Mouse (Mus musculus) urinary bladder, postnatal 10 days (tissue): ENCODE data around the gene Metrn.

Source experiments
- DNase-seq: peaks from one replicate; pipeline ENCODE4 v3.0.0; 2022; ENCODE audit warnings: low spot score

Metrn gene

GRCm38 (mm10) chr17:25765886-25766285 is 31.1 kb downstream of the Metrn start:
- DNase-seq, result no peak

- DNase-seq, result no peak
These were observed 34.3 kb downstream of the Metrn start for GRCm38 (mm10) chr17:25762591-25762990.

GRCm38 (mm10) chr17:25761561-25761970 is 35.4 kb downstream of the Metrn start:
- DNase-seq, result no peak

DNA sequence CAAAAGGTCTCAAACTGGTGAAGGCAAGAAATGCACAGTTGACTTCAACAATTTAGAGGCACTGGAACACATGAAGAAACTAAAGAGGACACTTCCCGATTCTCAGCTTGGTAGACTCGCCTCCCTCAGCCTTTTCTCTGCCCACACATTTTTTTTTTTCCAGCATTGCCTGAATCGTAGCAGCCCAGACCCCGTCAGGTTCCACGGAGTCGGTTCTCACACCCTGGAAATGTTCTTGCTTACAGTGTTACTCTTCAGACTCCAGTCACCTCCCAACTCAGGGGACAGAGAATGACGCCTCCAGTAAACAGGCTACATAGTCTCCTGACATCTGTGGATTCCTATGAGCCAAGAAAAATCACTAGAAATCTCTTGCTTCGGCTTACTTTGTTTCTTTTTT is 36.8 kb downstream of the Metrn start:
- no peak for DNase-seq

DNA sequence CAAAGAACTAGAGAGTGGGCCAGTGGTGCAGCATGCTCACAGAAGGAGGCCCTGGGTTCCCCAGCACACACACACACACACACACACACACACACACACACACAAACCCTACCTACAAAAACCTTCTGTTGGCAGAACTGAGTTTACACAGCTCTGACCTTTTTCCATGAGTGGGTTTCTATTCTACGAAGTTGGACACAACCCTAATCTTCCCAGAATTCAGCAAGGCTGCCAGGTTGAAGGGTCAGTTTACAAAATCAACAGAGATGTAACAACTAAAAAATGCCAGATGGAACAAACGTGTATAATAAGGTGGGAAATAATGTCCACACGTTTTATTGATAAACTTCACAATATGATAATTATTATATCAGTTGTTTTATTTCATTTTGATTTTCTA is 39.2 kb downstream of the Metrn start:
- no peak for DNase-seq

- DNase-seq, result no peak
These were observed 40.3 kb downstream of the Metrn start for GRCm38 (mm10) chr17:25756378-25757242.

GRCm38 (mm10) chr17:25755627-25756377 is 41.1 kb downstream of the Metrn start:
- DNase-seq, result no peak

DNA sequence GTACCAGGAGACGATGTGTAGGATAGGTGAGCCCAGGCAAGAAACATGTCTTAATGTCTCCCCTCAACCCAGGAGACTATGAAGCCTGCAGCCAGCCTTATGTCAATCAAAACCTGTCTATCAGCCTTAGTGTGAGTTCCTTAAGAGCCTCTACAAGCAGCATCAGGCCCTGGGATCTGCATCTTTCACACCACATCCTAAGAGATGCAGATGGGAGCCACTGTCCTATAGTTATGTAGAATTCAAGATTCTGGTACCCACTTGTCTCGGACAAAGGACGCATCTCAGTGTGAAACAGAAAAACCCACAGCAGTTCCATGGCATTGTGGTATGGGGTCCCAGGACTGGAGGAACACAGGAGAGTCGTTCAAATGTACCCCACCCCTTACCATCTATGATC is 41.9 kb downstream of the Metrn start:
- no peak for DNase-seq

GRCm38 (mm10) chr17:25754241-25754640 is 42.7 kb downstream of the Metrn start, which contains the start of gene Msln:
Gene Msln, minus strand, starts transcription at chr17:25754378.
- no peak for DNase-seq

GRCm38 (mm10) chr17:25751446-25751845 is 45.5 kb downstream of the Metrn start:
- DNase-seq, result no peak

GRCm38 (mm10) chr17:25749314-25749713 is 47.6 kb downstream of the Metrn start:
- no peak for DNase-seq

DNA sequence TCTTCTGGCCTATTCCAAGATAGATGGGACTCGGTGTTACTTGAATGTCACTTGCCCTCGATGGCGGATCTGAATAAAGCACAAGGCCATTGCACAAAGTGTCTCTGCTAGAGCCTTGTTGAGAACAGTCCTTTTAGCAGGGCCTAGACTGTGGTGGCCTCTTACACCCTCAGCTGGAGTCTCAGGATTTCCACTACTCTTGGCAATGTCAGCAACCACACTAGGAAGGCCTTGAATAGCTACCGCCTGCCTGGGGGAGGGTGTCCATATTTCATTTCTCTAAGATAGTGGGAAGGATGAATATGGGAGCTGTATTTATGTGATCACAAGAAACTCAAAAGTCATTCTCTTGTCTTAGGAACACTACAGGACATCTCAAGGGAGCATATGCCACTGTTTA is 48.7 kb downstream of the Metrn start:
- no peak for DNase-seq

- no peak for DNase-seq
These were observed 52.6 kb downstream of the Metrn start for GRCm38 (mm10) chr17:25744311-25744710.

DNA sequence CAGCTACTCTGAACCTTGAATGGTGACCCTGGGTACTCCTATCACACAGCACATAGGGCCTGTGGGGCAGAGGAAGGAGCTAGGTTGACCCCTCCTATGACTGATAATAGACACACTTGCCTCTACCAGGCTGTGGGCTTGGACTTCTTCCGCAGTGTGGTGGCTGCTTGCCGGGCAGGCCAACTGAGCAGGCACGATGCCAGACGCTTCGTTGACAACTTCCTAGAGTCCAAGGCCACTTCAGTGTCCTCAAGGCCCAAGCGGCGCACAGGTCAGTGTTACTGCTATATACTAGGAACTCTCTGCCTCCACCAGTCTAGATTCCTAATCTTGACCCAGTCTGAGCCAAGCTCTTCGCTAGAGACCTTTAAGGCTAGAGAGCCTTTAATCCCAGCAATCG is 53.1 kb downstream of the Metrn start:
- no peak for DNase-seq
